Mouse (Mus musculus): ENCODE data around the gene Cd44. TPM values are rescaled to one million over a fixed set of nuclear protein-coding genes. Genes with fewer than 3 reads are reported as not detected.

The Cd44 gene
- total and polyA plus RNA-seq, 3 experiments = 102 to 153 (median 112) TPM

DNA sequence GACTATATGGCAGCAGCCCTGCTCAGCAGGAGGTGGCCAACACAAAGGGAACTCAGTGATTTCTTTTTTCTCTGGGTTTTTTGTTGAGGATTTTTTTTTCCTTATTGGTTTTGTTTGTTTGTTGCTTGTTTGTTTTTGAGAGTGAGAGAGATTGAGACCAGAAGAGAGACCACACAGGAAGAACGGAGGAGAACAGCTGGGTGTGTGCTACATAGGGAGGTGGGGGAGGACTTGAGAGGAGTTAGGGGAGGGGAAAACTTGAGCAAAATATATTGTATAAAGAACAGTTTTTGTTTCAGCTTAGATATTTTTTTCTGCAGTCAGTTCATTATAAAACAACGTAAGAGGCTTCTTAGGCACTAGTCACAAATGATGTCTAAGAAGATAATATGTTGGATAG is 103.3 kb downstream of the Cd44 start:
- H3K9ac ChIP-seq (ENCODE audit: insufficient read depth, low read depth) = no peak overlapping the region
- H3K27ac ChIP-seq (ENCODE audit: insufficient read depth, low read depth) = no peak overlapping the region
- no peaks in the 10 kb centered on the region for H3K27me3 ChIP-seq (replicated peaks)
- H3K4me3 ChIP-seq (replicated peaks in 1 of 3; ENCODE audit: low read depth in 2 of 3, low read length in 2 of 3, poor library complexity in 1 of 3) = no peak overlapping the region
- no peaks in the 10 kb centered on the region for H3K9me3 ChIP-seq (replicated peaks; ENCODE audit: low read length)
- H3K4me2 ChIP-seq (ENCODE audit: insufficient read depth, low read depth, poor library complexity, severe bottlenecking) = no peak overlapping the region
- dilution Hi-C loops (cut with MboI; ENCODE audit: extremely low pct_ligation_motif_present, extremely low pct_unique_long_range_greater_than_20kb, low sequenced_read_pairs) = no loop called here
- in situ Hi-C loops (cut with MboI; ENCODE audit: low pct_ligation_motif_present, low pct_unique_long_range_greater_than_20kb, low sequenced_read_pairs) = no loop called here
- no peaks in the 10 kb centered on the region for H3K36me3 ChIP-seq (replicated peaks in 1 of 2; ENCODE audit: control insufficient read depth in 1 of 2, insufficient read depth in 1 of 2, low read length in 1 of 2)
- no peak for DNase-seq (ENCODE audit: extremely low read depth)
- peaks cover 18 to 43% of the 10 kb centered on the region in 2 experiments for H3K4me1 ChIP-seq (ENCODE audit: control insufficient read depth in 1 of 2, insufficient read depth in 2 of 2)
- H3K79me2 ChIP-seq (replicated peaks; ENCODE audit: control insufficient read depth, extremely low read depth, insufficient read depth, poor library complexity, severe bottlenecking) = no peaks in the 10 kb centered on the region
- no peak for TF ChIP-seq NRF1 (IDR thresholded peaks at IDR 0.05; ENCODE audit: low read depth, low read length)

DNA sequence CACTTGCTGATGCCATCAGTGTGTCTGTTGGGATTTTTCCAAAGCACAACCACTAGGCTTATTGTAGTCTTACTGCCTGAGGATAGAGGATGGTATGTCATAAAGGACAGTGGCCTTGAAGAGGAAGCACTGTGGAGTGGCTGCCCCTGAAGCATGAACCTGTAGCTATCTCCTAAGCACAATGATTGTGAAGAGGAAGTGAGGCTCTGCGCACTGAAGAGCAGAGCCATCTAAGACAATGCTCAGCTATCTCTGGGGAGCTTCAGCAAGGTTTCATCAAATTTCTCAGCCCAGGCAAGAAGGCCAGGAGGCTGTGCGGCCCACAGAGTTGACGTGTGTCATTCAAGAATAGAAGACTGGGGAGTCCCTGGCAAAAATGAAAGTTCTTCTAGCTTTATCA is 106.4 kb downstream of the Cd44 start:
- Histone ChIP-seq H3K4me2 (ENCODE audit: insufficient read depth, low read depth, poor library complexity, severe bottlenecking) (no peak overlapping the region), H3K36me3 (replicated peaks in 1 of 2; ENCODE audit: control insufficient read depth in 1 of 2, insufficient read depth in 1 of 2, low read length in 1 of 2) (no peaks in the 10 kb centered on the region), H3K4me3 (replicated peaks in 1 of 3; ENCODE audit: low read depth in 2 of 3, low read length in 2 of 3, poor library complexity in 1 of 3) (no peak overlapping the region), H3K9me3 (replicated peaks; ENCODE audit: low read length) (no peaks in the 10 kb centered on the region), H3K27me3 (replicated peaks) (no peaks in the 10 kb centered on the region), H3K9ac (ENCODE audit: insufficient read depth, low read depth) (0 out of 2 replicates have a peak overlapping the region, but pooled peaks have one; percentile 0), H3K4me1 (ENCODE audit: control insufficient read depth in 1 of 2, insufficient read depth in 2 of 2) (peaks cover 25 to 71% of the 10 kb centered on the region in 2 experiments), H3K27ac (ENCODE audit: insufficient read depth, low read depth) (peak overlapping the region; percentile 61), H3K79me2 (replicated peaks; ENCODE audit: control insufficient read depth, extremely low read depth, insufficient read depth, poor library complexity, severe bottlenecking) (no peaks in the 10 kb centered on the region)
- in situ Hi-C loops (cut with MboI; ENCODE audit: low pct_ligation_motif_present, low pct_unique_long_range_greater_than_20kb, low sequenced_read_pairs) (no loop called here), dilution Hi-C loops (cut with MboI; ENCODE audit: extremely low pct_ligation_motif_present, extremely low pct_unique_long_range_greater_than_20kb, low sequenced_read_pairs) (no loop called here)
- TF ChIP-seq MYC (IDR thresholded peaks at IDR 0.05; ENCODE audit: low read depth, low read length) (0 out of 2 replicates have a peak, but pooled peaks have one; percentile 53), EP300 (IDR thresholded peaks at IDR 0.05; ENCODE audit: low read length) (peak; percentile 67; the same call in 1 of the 2 replicates), CHD1 (IDR thresholded peaks at IDR 0.05; ENCODE audit: low read depth, low read length) (no peak), SIN3A (IDR thresholded peaks at IDR 0.05; ENCODE audit: low read length) (no peak), ZC3H11A (IDR thresholded peaks at IDR 0.05; ENCODE audit: low read depth, low read length) (no peak), ETS1 (conservative IDR thresholded peaks at IDR 0.05; ENCODE audit: low read depth, low read length) (peak; percentile 71), ELF1 (IDR thresholded peaks at IDR 0.05; ENCODE audit: low read depth, low read length) (peak; percentile 55), POLR2AphosphoS2 (IDR thresholded peaks at IDR 0.05; ENCODE audit: low read depth, low read length) (no peak), UBTF (IDR thresholded peaks at IDR 0.05; ENCODE audit: low read depth, low read length) (no peak), MEF2A (IDR thresholded peaks at IDR 0.05; ENCODE audit: borderline replicate concordance, low read depth, low read length) (peak; percentile 80; the same call in 1 of the 2 replicates), CTCF (conservative IDR thresholded peaks at IDR 0.05 in 1 of 2, IDR thresholded peaks at IDR 0.05 in 1 of 2; ENCODE audit: low read depth in 2 of 2, low read length in 2 of 2) (no peak), MXI1 (IDR thresholded peaks at IDR 0.05; ENCODE audit: low read depth, low read length) (0 out of 2 replicates have a peak, but pooled peaks have one; percentile 14)
- peak; percentile 85 for DNase-seq (ENCODE audit: extremely low read depth)

DNA sequence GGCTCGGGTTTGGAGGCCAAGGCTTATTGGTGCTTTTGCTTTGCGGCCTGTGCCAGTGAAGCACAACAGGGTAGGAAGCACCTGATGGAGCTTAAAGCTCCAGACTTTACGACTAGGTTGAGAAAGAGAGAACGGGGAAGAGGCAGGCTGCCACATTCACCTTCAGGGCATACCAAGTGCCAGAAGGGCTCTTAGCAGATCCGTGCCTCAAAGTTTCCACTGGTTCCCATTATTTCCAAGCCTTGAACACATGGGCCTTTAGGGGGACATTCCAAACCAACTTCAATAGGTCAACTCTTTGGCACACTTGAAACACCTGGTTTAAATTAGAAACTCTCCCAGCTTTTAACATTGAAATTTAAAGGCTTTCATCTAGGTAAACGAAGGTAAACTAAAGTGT is 108.7 kb downstream of the Cd44 start:
- in situ Hi-C loops (cut with MboI; ENCODE audit: low pct_ligation_motif_present, low pct_unique_long_range_greater_than_20kb, low sequenced_read_pairs) (loop anchor here (5.0 kb wide), 2 partner anchors 36 to 96 kb away; no protein-coding TSS in a partner anchor), dilution Hi-C loops (cut with MboI; ENCODE audit: extremely low pct_ligation_motif_present, extremely low pct_unique_long_range_greater_than_20kb, low sequenced_read_pairs) (no loop called here)
- Histone ChIP-seq H3K9me3 (replicated peaks; ENCODE audit: low read length) (no peaks in the 10 kb centered on the region), H3K4me2 (ENCODE audit: insufficient read depth, low read depth, poor library complexity, severe bottlenecking) (no peak overlapping the region), H3K4me1 (ENCODE audit: control insufficient read depth in 1 of 2, insufficient read depth in 2 of 2) (peaks cover 25 to 75% of the 10 kb centered on the region in 2 experiments), H3K79me2 (replicated peaks; ENCODE audit: control insufficient read depth, extremely low read depth, insufficient read depth, poor library complexity, severe bottlenecking) (no peaks in the 10 kb centered on the region), H3K9ac (ENCODE audit: insufficient read depth, low read depth) (no peak overlapping the region), H3K27ac (ENCODE audit: insufficient read depth, low read depth) (no peak overlapping the region), H3K27me3 (replicated peaks) (no peaks in the 10 kb centered on the region), H3K36me3 (replicated peaks in 1 of 2; ENCODE audit: control insufficient read depth in 1 of 2, insufficient read depth in 1 of 2, low read length in 1 of 2) (no peaks in the 10 kb centered on the region), H3K4me3 (replicated peaks in 1 of 3; ENCODE audit: low read depth in 2 of 3, low read length in 2 of 3, poor library complexity in 1 of 3) (no peak overlapping the region)
- no peak for DNase-seq (ENCODE audit: extremely low read depth)
- TF ChIP-seq TBP (conservative IDR thresholded peaks at IDR 0.05; ENCODE audit: low read depth, low read length) (no peak), NELFE (IDR thresholded peaks at IDR 0.05; ENCODE audit: low read depth, low read length) (no peak), CHD2 (IDR thresholded peaks at IDR 0.05; ENCODE audit: low read length) (no peak), ZNF384 (IDR thresholded peaks at IDR 0.05; ENCODE audit: low read depth, low read length) (no peak), SMC3 (IDR thresholded peaks at IDR 0.05; ENCODE audit: low read depth, low read length) (no peak), EP300 (IDR thresholded peaks at IDR 0.05; ENCODE audit: low read length) (no peak), JUND (conservative IDR thresholded peaks at IDR 0.05; ENCODE audit: low read depth, low read length) (no peak), RAD21 (IDR thresholded peaks at IDR 0.05; ENCODE audit: low read depth, low read length) (no peak), PAX5 (IDR thresholded peaks at IDR 0.05; ENCODE audit: low read length) (no peak), JUN (IDR thresholded peaks at IDR 0.05; ENCODE audit: insufficient read depth, low read depth, low read length) (no peak), CHD1 (IDR thresholded peaks at IDR 0.05; ENCODE audit: low read depth, low read length) (no peak), MEF2A (IDR thresholded peaks at IDR 0.05; ENCODE audit: borderline replicate concordance, low read depth, low read length) (no peak), E2F4 (IDR thresholded peaks at IDR 0.05; ENCODE audit: insufficient replicate concordance, low read depth, low read length) (no peak), CTCF (conservative IDR thresholded peaks at IDR 0.05 in 1 of 2, IDR thresholded peaks at IDR 0.05 in 1 of 2; ENCODE audit: low read depth in 2 of 2, low read length in 2 of 2) (no peak), USF2 (conservative IDR thresholded peaks at IDR 0.05; ENCODE audit: low read depth, low read length) (no peak), GABPA (IDR thresholded peaks at IDR 0.05; ENCODE audit: insufficient replicate concordance, low read depth, low read length) (no peak), ZMIZ1 (IDR thresholded peaks at IDR 0.05; ENCODE audit: low read depth, low read length) (no peak)

Data from CH12.LX (cell line).